Mouse (Mus musculus) lung, embryonic 14.5 days (tissue): ENCODE measurements around the gene Eif2b3. TPM values are rescaled to one million over a fixed set of nuclear protein-coding genes. Genes with fewer than 3 reads are reported as not detected.
A peak's percentile ranks its signal among the peaks of the same experiment; 100 is the strongest.

Experiments used
- ATAC-seq: fragments of 200-750 bp; cut with Nextera tagmentation; 2 replicates; pipeline ENCODE4 v1.8.0; 2017; ENCODE audit warnings: mild to moderate bottlenecking, moderate TSS enrichment, moderate library complexity; ENCODE audit not compliant: insufficient read depth
- DNase-seq: peaks from one replicate; pipeline ENCODE4 v3.0.0-alpha.2; 2015
- H3K27ac ChIP-seq: fragments of 300-500 bp; sonication (generic); 2 replicates; pipeline ENCODE4 v1.5.1; 2014; ENCODE audit warnings: low read depth, mild to moderate bottlenecking, moderate library complexity
- H3K27me3 ChIP-seq: fragments of 300-500 bp; sonication (generic); 2 replicates; pipeline ENCODE4 v1.6.1; 2014; ENCODE audit warnings: low read length, control low read depth; ENCODE audit not compliant: insufficient read depth
- H3K36me3 ChIP-seq: fragments of 300-500 bp; sonication (generic); 2 replicates; pipeline ENCODE4 v1.6.1; 2014; ENCODE audit warnings: control low read depth; ENCODE audit not compliant: insufficient read depth
- H3K4me1 ChIP-seq: fragments of 300-500 bp; sonication (generic); 2 replicates; pipeline ENCODE4 v1.6.1; 2014; ENCODE audit warnings: antibody characterized with exemption, control low read depth; ENCODE audit not compliant: insufficient read depth
- H3K4me2 ChIP-seq: fragments of 300-500 bp; sonication (generic); 2 replicates; pipeline ENCODE4 v1.6.1; 2014; ENCODE audit warnings: mild to moderate bottlenecking
- H3K4me3 ChIP-seq: fragments of 300-500 bp; sonication (generic); 2 replicates; pipeline ENCODE4 v1.5.1; 2014; ENCODE audit warnings: low read depth, low read length
- H3K9ac ChIP-seq: fragments of 300-500 bp; sonication (generic); 2 replicates; pipeline ENCODE4 v1.6.1; 2014
- H3K9me3 ChIP-seq: fragments of 300-500 bp; sonication (generic); 2 replicates; pipeline ENCODE4 v1.6.1; 2016; ENCODE audit warnings: low read depth, low read length, control low read depth
- CTCF ChIP-seq: IDR thresholded peaks from 2 replicates; pipeline ENCODE4 v1.5.1; 2016; ENCODE audit warnings: antibody characterized with exemption, low read depth
- WGBS: fragments of 180-500 bp; shearing (Covaris S2); extraction: QIAGEN DNeasy Blood & Tissue Kit; methylation state at CpG from one replicate; pipeline ENCODE4 v1.1.7; 2014; 5-methylcytosine and 5-hydroxymethylcytosine counted together
- polyA plus RNA-seq: library from polyadenylated mRNA; unstranded; fragments of >200 nt; fragmentation: Nextera tagmentation; extraction: Ambion mirVana; gene quantifications from 2 replicates; pipeline ENCODE4 v1.2.1, GENCODE M21; 2014

Eif2b3 gene
- polyA plus RNA-seq, 1 experiment from 2014 or later = 43.5 TPM

GRCm38 (mm10) chr4:117130790-117131189 is 111.6 kb downstream of the Eif2b3 start:
- peaks cover 17% of the 10 kb centered on the region for H3K4me1 ChIP-seq
- no peak overlapping the region for H3K4me2 ChIP-seq
- ATAC-seq = no peak
- no peak overlapping the region for H3K4me3 ChIP-seq
- peaks cover 18% of the 10 kb centered on the region for H3K27me3 ChIP-seq
- no peaks in the 10 kb centered on the region for H3K9me3 ChIP-seq
- DNase-seq = no peak
- H3K36me3 ChIP-seq = peaks cover 16% of the 10 kb centered on the region; the same call in 1 of the 2 replicates
- no peak overlapping the region for H3K27ac ChIP-seq
- H3K9ac ChIP-seq = no peak overlapping the region
- TF ChIP-seq CTCF = no peak
- WGBS = 79% methylated on average over 6 of the region's 6 CpGs

DNA sequence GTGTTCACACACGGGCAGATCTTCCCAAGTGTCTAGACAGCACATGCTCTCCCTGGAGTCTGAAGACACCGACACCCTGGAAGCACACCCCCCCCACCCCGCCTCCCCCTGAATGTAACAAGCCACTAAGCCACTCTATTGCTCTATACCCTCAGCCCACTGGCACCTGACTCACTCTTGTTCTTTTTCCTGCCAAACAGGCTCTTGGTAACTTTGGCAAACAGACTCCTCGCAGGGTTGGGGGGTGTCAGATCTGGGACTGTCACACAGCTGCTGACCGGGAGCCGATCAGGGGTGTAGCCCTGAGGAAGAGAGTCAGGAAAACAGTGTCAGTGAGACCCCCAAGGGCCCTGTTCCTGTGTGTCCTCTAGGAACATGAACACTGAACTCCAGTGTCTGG is 112.0 kb downstream of the Eif2b3 start:
- no peak for DNase-seq

DNA sequence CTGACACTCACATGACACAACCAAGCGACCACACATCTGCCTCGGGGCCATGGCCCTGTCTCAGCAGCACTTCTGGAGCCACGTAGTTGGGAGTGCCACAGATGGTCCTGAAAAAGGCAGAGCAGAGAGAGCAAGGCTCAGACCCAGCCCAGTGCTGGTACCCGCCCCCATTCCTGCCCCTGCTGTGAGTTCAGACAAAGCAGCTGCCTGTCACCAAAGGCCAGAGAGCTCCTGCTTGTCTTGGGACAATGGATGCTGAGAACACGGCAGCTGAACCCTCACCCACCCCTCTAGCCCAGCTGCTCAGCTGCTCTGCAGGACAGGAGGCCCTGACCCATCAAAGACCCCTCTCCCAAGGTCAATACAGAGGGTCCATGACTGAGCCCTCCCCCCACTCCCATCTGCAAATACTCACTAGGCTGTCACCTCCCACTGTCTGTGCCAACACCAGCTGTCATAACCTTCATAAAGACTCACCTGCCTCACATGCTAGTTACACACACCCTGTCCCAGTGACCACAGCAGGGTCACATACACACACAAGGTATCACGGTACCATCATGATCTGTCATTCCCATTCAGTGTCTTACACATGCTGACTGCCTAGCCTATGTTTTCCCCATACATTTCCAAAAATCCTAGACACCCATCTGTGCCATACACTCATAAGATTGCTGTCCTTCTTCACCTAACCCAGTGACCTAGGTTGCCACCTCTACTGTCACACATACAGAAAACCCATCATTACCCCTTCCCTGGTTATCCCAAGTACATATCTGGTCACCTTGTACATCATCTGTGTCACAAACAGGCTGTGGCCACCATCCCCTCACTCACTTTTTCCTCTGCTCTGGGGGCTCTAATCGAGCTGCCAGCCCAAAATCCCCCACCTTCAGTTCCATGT is 112.9 kb downstream of the Eif2b3 start:
- WGBS = 31% methylated on average over 7 of the region's 7 CpGs
- H3K4me1 ChIP-seq = peaks cover 14% of the 10 kb centered on the region; the same call in 1 of the 2 replicates
- H3K27me3 ChIP-seq = peaks cover 18% of the 10 kb centered on the region
- H3K4me2 ChIP-seq = peak overlapping the region; percentile 100
- peak overlapping the region; percentile 85 for H3K4me3 ChIP-seq
- H3K27ac ChIP-seq = no peak overlapping the region
- 0 out of 2 replicates have a peak, but pooled peaks have one; percentile 8 for ATAC-seq
- no peak for TF ChIP-seq CTCF
- peak; percentile 27 for DNase-seq
- H3K9me3 ChIP-seq = no peaks in the 10 kb centered on the region
- H3K36me3 ChIP-seq = peaks cover 16% of the 10 kb centered on the region; the same call in 1 of the 2 replicates
- no peak overlapping the region for H3K9ac ChIP-seq

More for the DNA sequence above, 112.0 kb downstream of the Eif2b3 start:
- H3K27me3 ChIP-seq = peaks cover 18% of the 10 kb centered on the region
- ATAC-seq = no peak
- WGBS = 64% methylated on average over 6 of the region's 6 CpGs
- H3K9ac ChIP-seq = no peak overlapping the region
- H3K36me3 ChIP-seq = peaks cover 16% of the 10 kb centered on the region; the same call in 1 of the 2 replicates
- no peak overlapping the region for H3K4me2 ChIP-seq
- no peaks in the 10 kb centered on the region for H3K9me3 ChIP-seq
- peaks cover 14% of the 10 kb centered on the region; the same call in 1 of the 2 replicates for H3K4me1 ChIP-seq
- TF ChIP-seq CTCF = no peak
- no peak overlapping the region for H3K27ac ChIP-seq
- no peak overlapping the region for H3K4me3 ChIP-seq

DNA sequence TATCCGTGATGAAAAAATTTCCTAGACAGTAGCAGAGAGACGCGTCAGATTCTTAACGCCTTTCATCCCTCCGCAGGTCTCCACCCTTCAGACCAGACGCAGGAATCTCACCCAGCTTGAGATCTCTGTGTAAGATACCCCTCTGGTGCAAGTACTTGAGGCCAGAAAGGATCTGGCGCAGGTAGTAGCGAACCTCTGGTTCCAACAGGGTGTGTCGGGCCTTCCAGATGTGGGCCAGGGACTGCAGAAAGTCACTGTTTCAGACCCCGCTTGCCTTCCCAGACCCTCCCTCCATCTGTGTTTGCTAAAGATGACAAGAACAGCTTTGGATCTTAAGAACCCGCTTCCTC is 113.6 kb downstream of the Eif2b3 start:
- no peak for TF ChIP-seq CTCF
- Histone ChIP-seq H3K27ac (no peak overlapping the region), H3K27me3 (peaks cover 18% of the 10 kb centered on the region), H3K9ac (peak overlapping the region; percentile 73; the same call in 1 of the 2 replicates), H3K9me3 (no peaks in the 10 kb centered on the region), H3K36me3 (peaks cover 14% of the 10 kb centered on the region; the same call in 1 of the 2 replicates), H3K4me1 (peaks cover 14% of the 10 kb centered on the region; the same call in 1 of the 2 replicates), H3K4me2 (peak overlapping the region; percentile 100), H3K4me3 (peak overlapping the region; percentile 85)
- no peak for ATAC-seq
- DNase-seq = no peak
- WGBS = 19% methylated on average over 11 of the region's 11 CpGs

DNA sequence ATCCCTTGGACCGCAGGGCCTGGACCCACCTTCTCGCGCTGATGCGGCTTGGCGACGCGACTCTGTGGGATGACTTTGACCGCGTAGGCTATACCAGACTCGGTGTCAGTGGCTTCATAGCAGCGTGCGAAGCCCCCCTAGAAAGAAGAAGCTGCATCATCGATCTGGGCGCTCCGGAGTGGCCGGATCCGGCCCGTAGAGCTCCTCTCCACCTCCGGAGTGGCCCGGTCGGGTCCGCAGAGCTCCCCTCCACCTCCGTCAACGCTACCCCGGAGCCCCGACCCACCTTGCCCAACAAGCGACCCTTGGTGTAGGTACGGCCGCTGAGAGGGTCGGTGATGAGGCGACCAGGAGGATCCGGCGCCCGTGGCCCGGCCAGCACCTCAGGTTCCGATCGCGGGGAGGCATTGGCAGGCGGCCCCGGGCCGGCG is 114.2 kb downstream of the Eif2b3 start:
- Histone ChIP-seq H3K27me3 (peaks cover 18% of the 10 kb centered on the region), H3K4me1 (peaks cover 14% of the 10 kb centered on the region; the same call in 1 of the 2 replicates), H3K4me2 (peak overlapping the region; percentile 100), H3K27ac (no peak overlapping the region), H3K4me3 (peak overlapping the region; percentile 85), H3K36me3 (peaks cover 9% of the 10 kb centered on the region; the same call in 1 of the 2 replicates), H3K9me3 (no peaks in the 10 kb centered on the region), H3K9ac (peak overlapping the region; percentile 73)
- no peak for TF ChIP-seq CTCF
- under 1% methylated on average over 42 of the region's 42 CpGs for WGBS
- ATAC-seq (peak; percentile 51), DNase-seq (peak; percentile 42)

GRCm38 (mm10) chr4:117133817-117134600 is 114.8 kb downstream of the Eif2b3 start, which contains the start of gene Plk3:
TSS of gene Plk3 (minus strand) at chr4:117133963.
- DNase-seq (peak; percentile 98), ATAC-seq (peak; percentile 90)
- Histone ChIP-seq H3K9me3 (no peaks in the 10 kb centered on the region), H3K4me1 (peaks cover 14% of the 10 kb centered on the region; the same call in 1 of the 2 replicates), H3K4me2 (peak within 1 kb of the TSS; percentile 100), H3K4me3 (peak within 1 kb of the TSS; percentile 85), H3K27ac (no peak within 1 kb of the TSS), H3K9ac (peak within 1 kb of the TSS; percentile 73), H3K36me3 (peaks cover 4% of the 10 kb centered on the region; the same call in 1 of the 2 replicates), H3K27me3 (peaks cover 18% of the 10 kb centered on the region)
- TF ChIP-seq CTCF = peak; percentile 27; the same call in 1 of the 2 replicates
- WGBS = 2% methylated on average over 39 of the region's 48 CpGs
